Comparison of ENCODE assay signal across 12 mouse cellular contexts in the genomic region with DNA sequence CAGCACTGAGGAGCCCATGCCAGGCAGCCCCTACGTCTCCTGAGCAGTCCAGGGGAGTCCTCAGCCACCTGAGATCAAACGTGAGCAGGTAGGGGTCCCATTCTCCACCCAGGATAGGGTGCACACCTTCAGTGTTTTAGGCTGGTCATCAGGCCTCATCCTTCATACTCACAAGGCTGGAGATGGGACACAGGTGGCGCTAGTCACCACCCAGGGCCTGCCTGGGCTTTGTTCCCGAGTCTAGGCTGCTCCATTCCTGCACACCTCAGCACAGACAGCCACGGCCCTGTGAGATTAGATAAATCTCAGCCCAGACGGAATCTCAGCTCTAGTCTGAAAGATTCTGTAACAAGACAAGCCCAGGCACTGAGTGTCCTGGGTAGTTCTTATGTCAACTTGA. TPM values are rescaled to one million over a fixed set of nuclear protein-coding genes. Genes with fewer than 3 reads are reported as not detected.
DNase-seq lines count a peak whose midpoint lies in the region; ATAC-seq and TF ChIP-seq lines count a peak whose summit lies in the region.
"Had no signal": no experiment of that assay in that cellular context is flagged by ENCODE, and none has a peak within 500 bp of the region (broad histone marks: within the 10 kb centered on the region; RNA-seq: fewer than 3 reads in every experiment).

No protein-coding gene starts in this region.

- DNase-seq in lung, postnatal 0 days (ENCODE audit: low spot score): no peak
- no peak for DNase-seq in lung, postnatal 25 days (ENCODE audit: low spot score)
- peak; percentile 80 to 85 for DNase-seq in cerebellum, adult 18-20 months
- no peak for DNase-seq in limb, embryonic 10.5 days (ENCODE audit: low spot score)
- DNase-seq: kidney, adult 9 months; thymus, adult 18-20 months had no signal

- no peak overlapping the region for H3K4me2 ChIP-seq in lung, postnatal 0 days (replicated peaks; ENCODE audit: low read depth, low read length)
- H3K4me2 ChIP-seq in forebrain, embryonic 15.5 days (replicated peaks): no peak overlapping the region
- H3K4me2 ChIP-seq in neural tube, embryonic 14.5 days (ENCODE audit: low read depth, low read length): no peak overlapping the region

- H3K4me3 ChIP-seq in lung, postnatal 0 days (ENCODE audit: low read depth, low read length): no peak overlapping the region
- 0 out of 2 replicates have a peak overlapping the region, but pooled peaks have one; percentile 80 for H3K4me3 ChIP-seq in forebrain, embryonic 15.5 days
- peak overlapping the region; percentile 12; the same call in 1 of the 2 replicates for H3K4me3 ChIP-seq in neural tube, embryonic 14.5 days (ENCODE audit: low read depth, low read length)
- no peak overlapping the region for H3K4me3 ChIP-seq in limb, embryonic 10.5 days

- no peaks in the 10 kb centered on the region for H3K9me3 ChIP-seq in lung, postnatal 0 days (ENCODE audit: low read length)
- H3K9me3 ChIP-seq in forebrain, embryonic 15.5 days: no peaks in the 10 kb centered on the region
- no peaks in the 10 kb centered on the region for H3K9me3 ChIP-seq in neural tube, embryonic 14.5 days (ENCODE audit: control insufficient read depth, low read length)
- no peaks in the 10 kb centered on the region for H3K9me3 ChIP-seq in limb, embryonic 10.5 days (replicated peaks)

- peaks cover 19% of the 10 kb centered on the region for H3K4me1 ChIP-seq in lung, postnatal 0 days (ENCODE audit: insufficient read depth, low read depth, low read length)
- peaks cover 40% of the 10 kb centered on the region for H3K4me1 ChIP-seq in forebrain, embryonic 15.5 days
- peaks cover 20% of the 10 kb centered on the region for H3K4me1 ChIP-seq in neural tube, embryonic 14.5 days (ENCODE audit: control insufficient read depth, insufficient read depth, low read length)
- H3K4me1 ChIP-seq in limb, embryonic 10.5 days: peaks cover 79% of the 10 kb centered on the region

- no peak overlapping the region for H3K9ac ChIP-seq in lung, postnatal 0 days (replicated peaks; ENCODE audit: low read depth)
- no peak overlapping the region for H3K9ac ChIP-seq in forebrain, embryonic 15.5 days (replicated peaks)
- peak overlapping the region; percentile 32; the same call in 1 of the 2 replicates for H3K9ac ChIP-seq in neural tube, embryonic 14.5 days (replicated peaks; ENCODE audit: low read depth, low read length)

- WGBS in lung, postnatal 0 days: 66% methylated on average over 6 of the region's 6 CpGs
- WGBS in forebrain, embryonic 15.5 days: 59% methylated on average over 6 of the region's 6 CpGs
- 68% methylated on average over 6 of the region's 6 CpGs for WGBS in neural tube, embryonic 14.5 days
- WGBS in limb, embryonic 10.5 days: 71% methylated on average over 6 of the region's 6 CpGs

- no peak for ATAC-seq in lung, postnatal 0 days
- ATAC-seq in forebrain, embryonic 15.5 days (replicated peaks): no peak
- no peak for ATAC-seq in neural tube, embryonic 14.5 days (ENCODE audit: low read depth)
- ATAC-seq in megakaryocyte-erythroid progenitor cell, adult 5-6 weeks (replicated peaks; ENCODE audit: low FRiP score, low TSS enrichment, poor library complexity, severe bottlenecking): no peak

- no peaks in the 10 kb centered on the region for H3K36me3 ChIP-seq in lung, postnatal 0 days (ENCODE audit: insufficient read depth, low read length)
- no peaks in the 10 kb centered on the region for H3K36me3 ChIP-seq in forebrain, embryonic 15.5 days
- H3K36me3 ChIP-seq in neural tube, embryonic 14.5 days (ENCODE audit: control insufficient read depth, insufficient read depth, low read length): no peaks in the 10 kb centered on the region
- H3K36me3 ChIP-seq in limb, embryonic 10.5 days: no peaks in the 10 kb centered on the region

- peak; percentile 27; the same call in 1 of the 2 replicates for TF ChIP-seq CTCF in lung, postnatal 0 days (IDR thresholded peaks at IDR 0.05)

- no peaks in the 10 kb centered on the region for H3K27me3 ChIP-seq in lung, postnatal 0 days (replicated peaks; ENCODE audit: insufficient read depth, low read length)
- H3K27me3 ChIP-seq in forebrain, embryonic 15.5 days: no peaks in the 10 kb centered on the region
- no peaks in the 10 kb centered on the region for H3K27me3 ChIP-seq in neural tube, embryonic 14.5 days (ENCODE audit: control insufficient read depth, insufficient read depth, low read length)
- peaks cover 10% of the 10 kb centered on the region; the same call in 1 of the 2 replicates for H3K27me3 ChIP-seq in limb, embryonic 10.5 days (ENCODE audit: low read depth, poor library complexity, severe bottlenecking)

- no peak overlapping the region for H3K27ac ChIP-seq in lung, postnatal 0 days (ENCODE audit: low read length)
- no peak overlapping the region for H3K27ac ChIP-seq in forebrain, embryonic 15.5 days (replicated peaks)
- no peak overlapping the region for H3K27ac ChIP-seq in neural tube, embryonic 14.5 days (ENCODE audit: low read depth, low read length)
- H3K27ac ChIP-seq in limb, embryonic 10.5 days: no peak overlapping the region

- no peak for TF ChIP-seq EP300 in lung, postnatal 0 days (IDR thresholded peaks at IDR 0.05)

RNA-seq across cellular contexts. Expression of gene Slc7a5, which starts 3.5 kb away (rescaled TPM):
- polyA plus RNA-seq in lung, postnatal 0 days (2015; fragmentation: Nextera tagmentation; extraction: Ambion mirVana): 4.3 and 7.5 TPM in 2 replicates
- polyA plus RNA-seq in forebrain, embryonic 15.5 days (2015; fragmentation: Nextera tagmentation; extraction: Ambion mirVana): 39.2 and 45.8 TPM in 2 replicates
- polyA plus RNA-seq in neural tube, embryonic 14.5 days (2014; fragmentation: Nextera tagmentation; extraction: Ambion mirVana): 38.1 and 50.7 TPM in 2 replicates
- total RNA-seq in megakaryocyte-erythroid progenitor cell, adult 5-6 weeks (2014; fragmentation: Nextera tagmentation): 78.1 and 90.0 TPM in 2 replicates
- total RNA-seq in megakaryocyte-erythroid progenitor cell, adult 5-6 weeks (2017): 23.6 and 43.1 TPM in 2 replicates
- 16.8 and 19.3 TPM in 2 replicates for polyA plus RNA-seq in limb, embryonic 10.5 days (2016; fragmentation: Nextera tagmentation; extraction: Ambion mirVana)

RNA-seq across cellular contexts. Expression of gene Car5a, which starts 40.7 kb away (rescaled TPM):
- polyA plus RNA-seq in lung, postnatal 0 days (2015; fragmentation: Nextera tagmentation; extraction: Ambion mirVana): 0.37 and 0.61 TPM in 2 replicates
- 0.37 and 0.43 TPM in 2 replicates for polyA plus RNA-seq in forebrain, embryonic 15.5 days (2015; fragmentation: Nextera tagmentation; extraction: Ambion mirVana)
- polyA plus RNA-seq in neural tube, embryonic 14.5 days (2014; fragmentation: Nextera tagmentation; extraction: Ambion mirVana): 0.16 TPM in 1 of 2 replicates, not detected in the other
- not detected in 2 replicates for total RNA-seq in megakaryocyte-erythroid progenitor cell, adult 5-6 weeks (2014; fragmentation: Nextera tagmentation)
- total RNA-seq in megakaryocyte-erythroid progenitor cell, adult 5-6 weeks (2017): not detected in 2 replicates
- polyA plus RNA-seq in limb, embryonic 10.5 days (2016; fragmentation: Nextera tagmentation; extraction: Ambion mirVana): 0.20 TPM in 1 of 2 replicates, not detected in the other
- total RNA-seq: granulocyte monocyte progenitor cell, adult 5-6 weeks had no signal
- polyA plus RNA-seq: embryonic facial prominence, embryonic 11.5 days; limb, embryonic 14.5 days had no signal

RNA-seq across cellular contexts. Expression of gene Banp, which starts 45.6 kb away (rescaled TPM):
- 17.1 and 30.7 TPM in 2 replicates for polyA plus RNA-seq in lung, postnatal 0 days (2015; fragmentation: Nextera tagmentation; extraction: Ambion mirVana)
- polyA plus RNA-seq in forebrain, embryonic 15.5 days (2015; fragmentation: Nextera tagmentation; extraction: Ambion mirVana): 64.8 and 65.3 TPM in 2 replicates
- 47.2 and 53.9 TPM in 2 replicates for polyA plus RNA-seq in neural tube, embryonic 14.5 days (2014; fragmentation: Nextera tagmentation; extraction: Ambion mirVana)
- total RNA-seq in megakaryocyte-erythroid progenitor cell, adult 5-6 weeks (2014; fragmentation: Nextera tagmentation): 18.4 and 22.9 TPM in 2 replicates
- total RNA-seq in megakaryocyte-erythroid progenitor cell, adult 5-6 weeks (2017): 10.8 and 17.3 TPM in 2 replicates
- polyA plus RNA-seq in limb, embryonic 10.5 days (2016; fragmentation: Nextera tagmentation; extraction: Ambion mirVana): 55.4 and 60.0 TPM in 2 replicates

Comparison
In these comparisons a context has a peak if more than half of its experiments do, and no peak if none do; other contexts are left out.
1. DNase-seq: peak in cerebellum, adult 18-20 months (2 of 2); none in lung, postnatal 0 days (single experiment), lung, postnatal 25 days (single experiment) and limb, embryonic 10.5 days (single experiment).
2. H3K4me3 ChIP-seq: peak in forebrain, embryonic 15.5 days (single experiment) and neural tube, embryonic 14.5 days (single experiment); none in lung, postnatal 0 days (single experiment) and limb, embryonic 10.5 days (single experiment).